Mouse (Mus musculus) cerebellum, adult 11 months (tissue): ENCODE measurements around the gene Wfdc1.
A peak's percentile ranks its signal among the peaks of the same experiment; 100 is the strongest.

Source experiments
- DNase-seq: peaks from one replicate; pipeline ENCODE4 v3.0.0; 2022

Wfdc1 gene

GRCm38 (mm10) chr8:119641058-119641457, 25.1 kb upstream of the Wfdc1 start:
- no peak for DNase-seq

DNA sequence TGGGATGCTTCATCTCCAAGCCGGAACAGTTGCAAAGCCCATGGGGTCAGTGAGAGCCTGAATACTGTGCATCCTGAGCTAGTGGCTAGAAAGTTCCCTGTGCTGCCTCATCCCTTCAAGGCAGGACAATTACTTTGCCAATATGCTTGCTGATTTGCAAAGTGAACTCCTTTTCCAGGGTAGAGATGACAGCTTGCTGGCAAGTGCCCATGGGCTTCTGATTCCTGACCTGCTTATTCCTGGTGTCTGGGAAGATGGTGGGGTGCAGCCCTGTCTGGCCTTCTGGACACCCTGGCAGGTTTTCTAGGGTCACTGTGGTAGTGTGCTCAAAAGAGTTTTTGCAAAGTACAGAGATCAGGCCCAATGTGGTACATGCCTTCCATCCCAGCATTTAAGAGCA, 23.2 kb upstream of the Wfdc1 start:
- no peak for DNase-seq

GRCm38 (mm10) chr8:119644429-119644960, 21.7 kb upstream of the Wfdc1 start:
- DNase-seq: no peak

DNA sequence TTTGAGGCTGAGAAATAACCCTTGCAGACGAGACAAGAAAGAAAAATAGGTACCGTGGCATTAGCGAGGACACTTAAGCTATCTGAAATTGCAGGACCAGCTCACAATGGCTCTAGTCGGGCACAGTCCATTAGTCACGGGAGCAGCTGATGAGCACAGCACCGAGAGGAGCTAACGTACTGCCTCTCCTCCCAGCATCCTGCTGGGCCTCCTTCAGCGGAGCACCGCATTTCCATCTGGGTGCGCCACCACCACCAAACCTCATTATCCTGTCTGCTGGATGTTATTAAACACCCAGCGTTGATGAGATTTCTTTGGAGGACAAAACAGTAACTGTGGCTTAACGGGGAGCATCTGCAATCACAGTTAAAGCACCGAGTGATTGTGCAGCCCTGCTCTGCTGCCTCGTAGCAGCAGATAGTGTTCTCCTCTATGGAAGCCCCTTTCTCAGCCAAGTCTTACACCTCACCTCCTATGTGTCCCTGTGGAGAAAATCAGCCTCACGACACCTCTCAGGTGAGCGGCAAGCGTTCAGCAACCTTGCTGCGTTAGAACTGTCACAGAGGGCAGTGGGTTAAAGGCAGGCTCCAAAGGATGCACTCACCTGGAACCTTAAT, 21.1 kb upstream of the Wfdc1 start:
- DNase-seq: no peak

DNA sequence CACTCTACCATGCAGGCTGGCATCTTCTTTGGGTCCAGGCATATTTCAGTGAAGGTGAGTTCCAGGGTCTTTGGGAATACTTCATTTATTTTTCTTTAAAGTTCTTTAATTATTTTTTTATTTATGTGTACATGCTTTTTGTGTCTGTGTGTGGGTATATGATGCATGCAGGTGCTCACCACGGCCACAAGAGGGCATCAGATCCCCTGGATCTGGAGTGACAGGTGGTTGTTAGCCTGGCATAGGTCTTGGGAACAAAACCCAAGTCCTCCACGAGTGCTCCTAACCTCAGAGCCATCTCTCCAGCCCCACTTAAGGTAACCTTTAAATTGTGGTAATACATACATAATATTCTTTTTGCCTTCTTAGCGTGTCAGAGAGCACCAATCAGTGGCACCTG, 20.0 kb upstream of the Wfdc1 start:
- DNase-seq: no peak

GRCm38 (mm10) chr8:119646846-119647245, 19.3 kb upstream of the Wfdc1 start:
- DNase-seq: no peak

DNA sequence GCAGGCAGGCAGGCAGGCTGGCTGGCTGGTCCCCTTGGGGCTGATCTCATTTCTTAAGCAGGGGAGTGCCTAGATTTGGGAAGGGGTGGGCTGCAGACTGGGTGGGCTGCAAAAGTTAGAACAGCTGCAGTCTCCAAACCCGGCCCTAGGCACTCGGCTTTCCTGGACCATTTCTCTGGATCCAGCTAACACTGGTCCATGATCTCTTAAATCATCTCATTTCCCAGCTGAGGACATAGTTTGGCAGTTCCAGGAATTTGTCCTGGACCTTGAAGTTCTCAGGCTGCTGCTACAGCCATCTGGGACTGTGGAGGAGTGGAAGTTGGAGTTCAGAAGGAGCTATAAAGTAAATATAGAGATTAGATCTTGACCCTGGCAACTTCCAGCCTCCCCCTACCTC, 14.8 kb upstream of the Wfdc1 start:
- DNase-seq: no peak

DNA sequence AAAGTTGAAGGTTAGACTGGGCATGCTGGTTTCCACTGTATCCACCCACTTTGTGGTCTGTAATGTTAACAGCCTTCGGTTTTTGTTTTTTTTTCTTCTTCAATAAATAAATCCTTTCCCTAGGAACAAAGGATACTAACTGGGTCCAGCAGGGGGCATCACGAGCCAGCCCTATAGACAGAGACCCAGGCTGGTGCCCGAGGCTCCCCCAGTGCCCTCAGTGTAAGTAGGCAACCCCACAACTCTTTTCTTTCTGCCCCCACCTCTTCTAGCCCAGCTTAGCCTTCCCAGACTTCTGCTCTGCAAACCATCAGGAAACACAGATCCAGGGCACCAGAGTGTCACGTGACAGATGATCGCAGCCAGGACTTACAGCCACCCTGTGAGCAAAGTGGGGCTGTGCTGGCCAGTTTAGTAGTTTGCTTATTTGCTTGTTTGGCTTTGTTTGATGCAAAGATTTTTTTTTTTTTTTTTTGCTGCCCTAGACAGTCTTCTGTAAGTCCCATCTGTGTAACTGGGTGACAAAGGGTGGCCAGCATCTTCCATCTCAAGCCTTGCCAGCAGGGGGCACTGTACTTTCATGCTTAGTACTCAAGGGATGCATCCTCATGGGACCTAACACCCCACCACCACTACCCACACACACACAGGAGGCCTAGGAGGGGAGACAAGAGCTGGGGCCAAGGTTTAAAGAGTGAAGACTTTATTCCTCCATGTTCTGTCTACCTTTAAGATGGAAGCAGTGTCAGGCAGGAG, 9.3 kb upstream of the Wfdc1 start:
- no peak for DNase-seq

DNA sequence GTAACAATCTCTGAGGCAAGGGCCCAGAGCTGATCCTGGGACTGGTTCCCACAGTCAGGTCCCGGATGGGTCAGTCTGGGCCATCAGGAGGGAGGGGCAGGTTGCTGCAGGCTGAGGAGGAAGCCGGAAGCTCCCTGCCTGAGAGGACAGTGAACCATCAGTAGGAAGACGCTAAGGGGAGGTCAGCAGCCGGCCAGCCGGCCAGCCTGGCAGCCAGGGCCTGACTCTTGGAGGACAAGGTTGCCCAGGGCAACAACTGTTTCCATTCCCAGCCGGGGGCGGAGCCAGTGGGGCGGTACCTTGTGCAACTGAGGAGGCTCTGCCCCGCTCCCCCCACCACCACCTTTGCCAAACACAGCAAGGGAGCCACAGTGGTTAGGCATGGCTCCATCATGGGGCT, 5.1 kb upstream of the Wfdc1 start:
- DNase-seq: no peak

DNA sequence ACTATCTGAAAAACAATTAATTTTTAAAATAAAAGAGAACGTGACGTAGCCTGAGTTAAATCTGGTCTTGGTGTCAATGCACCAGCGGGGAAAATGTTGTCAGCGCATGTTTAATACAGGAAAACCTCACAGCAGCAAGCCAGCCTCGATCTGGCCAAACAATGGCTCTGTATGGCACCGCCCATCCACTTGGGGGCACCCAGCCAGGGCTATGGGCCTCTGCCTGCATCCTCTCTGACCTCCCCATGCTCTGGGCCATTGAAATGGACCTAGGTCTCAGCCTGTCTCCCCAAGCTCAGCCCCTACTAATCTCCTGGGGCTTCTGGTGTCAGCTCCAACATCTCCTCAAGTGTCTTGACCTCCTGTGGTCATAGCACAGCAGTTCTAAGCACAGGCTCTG, 4.3 kb upstream of the Wfdc1 start:
- DNase-seq: no peak

- DNase-seq: no peak
Observed at GRCm38 (mm10) chr8:119663440-119663839, 2.7 kb upstream of the Wfdc1 start.

GRCm38 (mm10) chr8:119665270-119665669, 895 bp upstream of the Wfdc1 start:
- DNase-seq: no peak

DNA sequence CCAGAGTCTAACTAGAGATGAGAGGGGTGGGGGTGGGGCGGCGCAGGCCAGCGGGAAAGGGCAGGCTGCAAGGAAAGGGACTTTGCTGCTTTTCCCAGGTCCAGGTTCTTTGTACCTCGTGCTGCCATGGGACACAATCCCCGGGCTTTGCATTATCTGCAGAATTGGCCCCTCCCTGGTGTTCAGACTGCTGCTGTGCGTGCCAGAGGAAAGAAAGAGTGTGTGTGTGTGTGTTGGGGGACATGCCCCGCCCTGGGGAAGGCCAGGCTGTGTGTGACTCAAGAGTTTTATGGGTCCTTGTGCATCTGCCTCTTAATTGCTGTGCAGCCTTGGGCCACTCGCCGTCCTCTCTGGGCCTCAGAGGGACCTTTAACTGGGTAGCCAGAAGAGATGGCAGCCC, 2.3 kb downstream of the Wfdc1 start:
- DNase-seq: no peak

DNA sequence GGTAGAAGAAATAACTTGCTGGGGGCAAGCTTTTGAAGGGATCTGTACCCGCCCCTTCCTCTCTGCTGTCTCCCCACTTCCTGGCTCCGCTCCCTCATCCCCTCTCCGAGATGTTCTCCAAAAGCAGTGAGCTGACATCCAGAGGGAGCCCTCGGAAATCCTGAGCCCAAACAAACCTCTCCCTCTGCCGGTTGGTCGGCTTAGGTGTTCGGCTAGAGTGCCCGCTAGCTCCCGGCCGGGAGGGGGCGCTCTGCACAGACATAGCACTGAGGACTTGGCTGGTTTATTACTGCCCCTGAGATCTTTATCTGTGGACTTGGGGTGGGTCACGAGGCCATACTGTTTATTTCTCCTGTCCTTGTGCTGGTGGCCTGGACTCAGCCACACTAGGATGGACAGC, 3.1 kb downstream of the Wfdc1 start:
- no peak for DNase-seq

DNA sequence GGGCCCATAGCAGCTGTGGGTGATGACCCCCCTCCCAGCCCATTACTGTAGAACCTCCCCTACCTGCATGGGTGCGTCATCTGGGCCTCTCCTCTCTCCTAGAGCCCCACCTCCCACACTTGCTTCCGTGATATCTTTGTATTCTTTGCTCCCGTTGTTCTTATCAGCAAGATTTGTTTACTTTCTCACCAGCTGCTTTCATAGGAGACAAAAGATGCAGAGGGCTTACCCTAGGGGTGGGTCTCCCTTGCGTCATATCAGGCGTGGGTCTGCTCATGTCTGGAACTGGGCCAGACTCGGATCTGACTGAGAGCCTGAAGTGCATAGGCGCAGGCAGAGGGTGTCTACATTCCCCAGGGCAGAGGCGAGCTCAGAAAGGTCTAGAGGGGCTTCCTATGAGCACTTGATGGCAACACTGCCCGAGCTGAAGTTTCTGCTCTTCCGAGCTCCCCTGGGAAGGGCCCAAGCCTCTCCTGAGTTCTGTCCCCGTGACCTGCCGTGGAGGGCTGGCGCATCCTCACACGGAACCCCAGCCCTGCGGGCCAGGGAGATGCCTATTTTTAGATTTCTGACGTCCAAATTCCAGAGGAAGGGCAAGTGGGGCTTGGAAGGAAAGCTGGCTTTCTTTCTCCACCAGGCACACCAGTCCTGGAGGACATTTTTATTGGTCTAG, 4.4 kb downstream of the Wfdc1 start:
- no peak for DNase-seq

GRCm38 (mm10) chr8:119673976-119674555, 7.9 kb downstream of the Wfdc1 start:
- DNase-seq: no peak

DNA sequence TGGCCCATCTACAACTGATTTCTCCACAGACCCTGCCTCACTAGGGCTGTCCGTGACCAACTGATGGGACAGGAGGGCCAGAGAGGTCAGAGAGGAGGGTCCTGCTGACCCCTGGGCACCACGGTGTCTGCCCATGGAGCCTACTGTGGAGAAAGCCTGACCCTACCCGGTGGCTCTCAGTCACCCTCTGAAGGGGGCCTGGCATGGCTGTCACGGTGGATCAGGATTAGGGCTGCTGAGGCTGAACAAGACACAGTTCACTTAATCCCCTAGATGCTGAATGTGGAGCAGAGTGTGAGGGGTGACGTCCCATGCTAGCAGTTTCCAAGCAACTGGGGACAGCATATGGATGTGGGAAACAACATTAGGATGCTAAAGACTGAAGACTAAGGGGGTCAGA, 9.3 kb downstream of the Wfdc1 start:
- no peak for DNase-seq

GRCm38 (mm10) chr8:119676389-119676788, 10.2 kb downstream of the Wfdc1 start:
- peak; percentile 78 for DNase-seq

GRCm38 (mm10) chr8:119678138-119678843, 12.1 kb downstream of the Wfdc1 start:
- no peak for DNase-seq

DNA sequence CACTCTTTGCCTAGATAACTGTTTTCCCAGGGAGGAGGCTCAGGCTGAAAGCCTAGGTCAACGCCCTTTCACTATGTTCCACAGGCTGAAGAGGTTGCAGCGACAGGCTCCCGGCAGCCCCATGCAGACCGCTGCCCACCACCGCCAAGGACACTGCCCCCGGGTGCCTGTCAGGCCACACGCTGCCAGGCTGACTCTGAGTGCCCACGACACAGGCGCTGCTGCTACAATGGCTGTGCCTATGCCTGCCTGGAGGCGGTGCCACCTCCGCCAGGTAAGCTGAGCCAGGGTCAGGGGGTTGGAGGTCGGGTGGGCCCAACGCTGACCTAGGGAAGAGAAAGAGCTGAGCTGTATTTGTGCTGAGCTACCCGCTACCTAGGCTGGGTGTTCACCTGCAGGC, 13.0 kb downstream of the Wfdc1 start:
- no peak for DNase-seq

- no peak for DNase-seq
Observed at GRCm38 (mm10) chr8:119690602-119691001, 24.4 kb downstream of the Wfdc1 start.

GRCm38 (mm10) chr8:119691989-119692388, 25.8 kb downstream of the Wfdc1 start:
- DNase-seq: no peak

DNA sequence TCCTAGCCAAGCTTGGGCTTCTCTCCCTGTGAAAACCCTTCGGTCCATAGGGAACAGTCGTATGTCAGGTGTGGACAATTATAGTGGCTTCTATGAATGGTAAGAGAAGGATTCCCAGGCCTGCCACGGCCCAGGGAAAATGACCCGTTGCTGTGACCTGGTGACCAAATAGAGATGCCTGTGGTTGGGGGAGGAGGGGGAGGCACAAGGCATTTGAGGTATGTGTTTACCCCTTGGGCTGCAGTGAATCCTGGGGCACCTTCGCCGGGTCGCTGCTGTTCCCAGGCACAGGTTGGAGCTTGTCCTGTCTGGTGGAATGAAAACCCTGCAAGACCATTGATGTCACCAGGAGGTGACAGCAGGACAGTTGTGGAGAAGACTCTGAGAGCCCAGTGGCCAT, 28.5 kb downstream of the Wfdc1 start:
- no peak for DNase-seq
